Mouse (Mus musculus) kidney, adult 11 months (tissue): ENCODE data around the gene Prss46.

Experiments used
- DNase-seq: peaks from one replicate; pipeline ENCODE4 v3.0.0; 2022

Prss46 gene

DNA sequence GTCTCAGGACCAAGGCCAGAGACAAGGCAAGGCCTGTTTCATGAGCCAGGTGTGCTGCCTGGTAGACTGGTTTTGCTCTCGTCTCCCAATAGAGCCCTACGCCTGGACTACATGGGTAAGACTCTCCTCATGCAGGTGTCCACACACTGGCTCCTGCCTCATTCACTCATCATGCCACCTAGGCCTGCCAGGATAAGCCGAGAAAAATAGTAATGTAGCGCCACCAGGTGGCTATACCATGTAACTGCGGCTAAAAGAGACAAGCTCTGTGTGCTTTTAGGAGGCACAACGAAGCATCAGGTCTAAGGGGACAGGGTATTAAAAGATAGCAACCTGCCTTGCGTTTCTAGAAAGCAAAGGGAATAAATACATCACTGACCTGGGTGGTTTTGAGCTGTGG, 26.7 kb downstream of the Prss46 start:
- no peak for DNase-seq

DNA sequence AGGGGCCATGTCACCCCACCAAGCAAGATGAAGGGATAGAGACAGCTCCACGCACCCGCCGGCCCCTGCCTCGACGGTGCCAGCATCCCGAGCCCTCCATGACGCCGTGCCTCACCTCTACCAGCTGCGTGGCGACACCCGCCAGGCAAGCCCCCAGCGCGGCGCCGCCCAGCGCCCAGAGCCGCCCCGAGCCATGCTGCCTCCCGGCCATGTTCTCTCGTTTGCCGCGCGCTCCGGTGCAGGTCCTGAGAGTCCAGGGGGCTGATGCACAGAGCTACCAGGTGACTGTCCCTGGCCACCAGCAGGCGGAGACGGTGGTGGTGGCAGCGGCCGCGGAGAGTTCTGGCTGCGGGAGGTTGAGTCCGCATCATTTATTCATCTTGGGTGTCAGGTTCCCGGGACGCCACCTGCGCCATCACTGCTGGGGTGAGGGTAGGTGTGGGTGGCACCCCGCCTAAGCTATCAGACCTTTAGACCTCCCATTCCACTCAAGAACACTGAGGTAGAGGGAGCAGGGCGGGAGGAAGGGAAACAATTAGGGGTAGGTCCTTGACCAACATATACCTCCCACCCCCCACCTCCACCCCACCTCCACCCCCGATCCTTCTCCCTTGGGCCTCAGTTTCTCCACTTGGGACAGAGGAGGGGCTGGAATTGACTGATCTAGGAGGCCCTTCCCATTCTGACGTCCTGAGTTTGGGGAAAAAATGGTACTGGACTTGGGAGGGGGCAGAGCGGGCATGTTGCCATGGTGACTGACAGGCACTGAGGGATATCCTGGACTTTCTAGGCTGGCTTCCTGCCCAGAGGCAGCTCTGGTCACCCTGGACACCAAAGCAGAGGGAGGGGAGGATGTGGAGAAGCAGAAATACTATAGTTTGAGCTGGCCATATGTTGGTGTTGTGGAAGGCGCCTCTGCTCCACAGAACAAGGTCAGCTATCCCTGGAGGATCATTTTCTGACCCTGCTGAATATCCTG, 29.7 kb downstream of the Prss46 start:
- peak; percentile 58 for DNase-seq

GRCm38 (mm10) chr9:110874660-110875191, 30.4 kb downstream of the Prss46 start:
- DNase-seq: no peak

- peak; percentile 71 for DNase-seq
These were observed 31.0 kb downstream of the Prss46 start for GRCm38 (mm10) chr9:110875288-110875695.

DNA sequence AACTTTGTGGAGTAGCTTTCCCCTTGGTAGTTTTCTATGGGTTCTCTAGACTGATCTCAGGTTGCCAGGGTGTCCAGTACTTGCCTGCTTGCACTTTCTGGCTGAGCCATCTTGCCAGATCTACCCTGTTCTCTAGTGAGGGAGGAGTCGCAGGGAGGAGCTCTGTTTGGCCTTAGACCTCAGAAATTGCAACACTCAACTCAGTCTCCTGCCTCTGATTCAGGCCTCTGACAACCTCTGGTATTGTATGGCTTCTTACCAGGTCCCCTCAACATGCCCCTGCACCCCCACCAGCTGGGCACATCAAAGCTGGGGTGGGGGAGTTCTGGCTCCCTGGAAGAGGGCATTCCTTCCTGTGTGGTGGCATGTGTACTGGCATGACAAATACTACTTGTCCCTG, 33.0 kb downstream of the Prss46 start:
- no peak for DNase-seq

GRCm38 (mm10) chr9:110877888-110878287, 33.6 kb downstream of the Prss46 start:
- peak; percentile 80 for DNase-seq

- peak; percentile 80 for DNase-seq
These were observed 35.0 kb downstream of the Prss46 start, which contains the start of gene Als2cl for GRCm38 (mm10) chr9:110879191-110879920. Gene Als2cl, plus strand, starts transcription at chr9:110879870.

- DNase-seq: peak; percentile 91
These were observed 35.8 kb downstream of the Prss46 start, which contains the start of gene Tmie for GRCm38 (mm10) chr9:110879998-110880561. Gene Tmie, minus strand, starts transcription at chr9:110880113.

DNA sequence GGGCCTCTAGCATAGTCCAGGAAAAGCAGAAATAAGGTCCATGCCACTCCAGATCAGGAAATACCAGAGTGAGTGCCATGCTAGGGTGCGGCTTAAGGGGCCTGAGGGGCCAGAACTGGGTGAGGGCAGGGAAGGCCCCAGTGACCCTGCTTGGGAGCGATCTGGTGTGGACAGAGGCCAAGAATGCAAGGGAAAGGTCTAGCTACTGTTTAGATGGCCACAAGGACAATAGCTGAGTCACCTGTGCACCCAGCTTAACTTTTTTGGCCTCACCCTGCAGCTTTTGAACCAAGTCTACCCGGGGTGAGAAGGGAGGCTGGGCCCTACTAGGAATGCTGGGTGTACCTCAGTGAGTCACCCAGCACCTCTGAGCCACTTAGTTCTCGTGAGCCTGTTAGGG, 36.5 kb downstream of the Prss46 start:
- DNase-seq: peak; percentile 72

DNA sequence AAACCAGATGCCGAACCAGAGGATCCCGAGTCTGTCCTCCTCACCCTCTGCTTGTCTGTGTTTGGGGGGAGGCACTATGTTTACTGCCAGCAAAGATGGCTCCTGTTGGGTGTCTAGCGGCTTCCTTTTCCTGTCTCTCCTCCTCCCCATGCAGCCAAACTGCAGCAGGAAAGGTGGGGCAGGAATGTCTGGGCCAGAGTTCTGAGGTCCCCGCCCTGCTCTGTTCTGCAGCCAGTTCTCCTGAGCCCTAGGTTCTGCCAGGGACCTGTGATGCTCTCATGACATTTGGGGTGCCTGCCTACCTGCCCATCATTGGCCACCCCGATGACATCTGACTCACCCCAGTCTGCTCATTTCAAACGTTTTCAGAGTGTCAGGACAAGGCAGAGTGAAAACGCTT, 37.6 kb downstream of the Prss46 start:
- DNase-seq: peak; percentile 63

- no peak for DNase-seq
These were observed 43.3 kb downstream of the Prss46 start for GRCm38 (mm10) chr9:110887388-110888303.

GRCm38 (mm10) chr9:110888935-110889334, 44.6 kb downstream of the Prss46 start:
- no peak for DNase-seq

- peak; percentile 67 for DNase-seq
These were observed 45.9 kb downstream of the Prss46 start for GRCm38 (mm10) chr9:110890026-110890783.

GRCm38 (mm10) chr9:110891077-110891828, 46.9 kb downstream of the Prss46 start:
- DNase-seq: no peak

DNA sequence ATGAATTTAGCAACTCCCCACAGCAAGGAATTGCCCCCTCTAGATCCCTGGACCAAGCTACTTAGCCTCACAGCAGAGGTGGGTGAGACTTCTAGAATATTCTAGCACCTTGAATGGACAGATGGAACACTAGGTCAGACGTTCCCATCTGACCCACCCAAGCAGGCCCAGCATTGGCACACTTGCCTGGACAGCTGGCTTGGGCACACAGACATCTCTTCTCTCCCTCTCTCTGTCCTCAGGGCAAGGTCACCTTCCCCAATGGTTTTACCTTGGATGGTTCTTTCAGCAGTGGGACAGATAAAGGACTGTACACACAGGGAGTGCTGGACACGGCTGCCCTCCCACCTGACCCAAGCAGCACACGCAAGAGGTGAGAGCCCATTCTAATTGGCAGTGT, 48.2 kb downstream of the Prss46 start:
- no peak for DNase-seq

DNA sequence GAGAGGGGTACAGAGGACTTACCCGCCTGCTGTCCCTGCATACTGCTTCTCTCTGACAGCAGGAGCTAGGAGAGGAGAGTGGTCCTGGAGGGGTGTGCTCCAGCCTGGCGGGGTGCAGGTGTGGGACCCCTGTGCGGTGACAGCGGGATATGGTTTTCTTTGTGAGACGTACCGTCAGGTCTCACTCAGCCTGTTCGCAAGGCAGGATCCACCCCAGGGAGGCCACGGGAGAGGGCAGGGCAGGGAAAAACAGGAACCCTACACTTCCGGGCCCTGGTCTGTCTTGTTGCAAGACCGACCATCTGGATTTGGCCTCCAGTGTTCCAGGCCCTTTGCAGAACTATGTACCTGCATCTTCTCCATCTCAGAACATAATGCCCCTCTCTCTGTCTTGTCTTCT, 49.1 kb downstream of the Prss46 start:
- DNase-seq: no peak

GRCm38 (mm10) chr9:110895507-110895906, 51.2 kb downstream of the Prss46 start:
- no peak for DNase-seq

DNA sequence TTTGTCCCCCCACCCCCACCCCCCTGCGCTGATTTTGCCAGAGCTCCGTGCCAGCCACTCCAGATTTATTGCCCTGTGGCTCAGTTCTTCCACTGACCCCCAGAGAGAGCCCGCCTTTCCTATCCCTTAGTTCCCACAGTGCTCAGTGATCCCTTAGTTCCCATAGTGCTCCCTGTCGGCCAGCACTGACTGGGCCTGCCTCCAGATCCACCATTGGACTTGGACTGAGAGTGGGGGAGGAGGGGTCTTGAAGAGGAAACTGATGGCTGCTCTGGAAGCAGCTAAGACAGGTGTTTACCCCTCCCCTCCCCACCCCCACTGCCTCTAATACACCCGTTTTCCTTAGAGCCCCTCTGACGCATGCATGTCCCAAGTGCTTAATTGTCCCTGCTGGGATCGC, 51.7 kb downstream of the Prss46 start:
- DNase-seq: no peak

DNA sequence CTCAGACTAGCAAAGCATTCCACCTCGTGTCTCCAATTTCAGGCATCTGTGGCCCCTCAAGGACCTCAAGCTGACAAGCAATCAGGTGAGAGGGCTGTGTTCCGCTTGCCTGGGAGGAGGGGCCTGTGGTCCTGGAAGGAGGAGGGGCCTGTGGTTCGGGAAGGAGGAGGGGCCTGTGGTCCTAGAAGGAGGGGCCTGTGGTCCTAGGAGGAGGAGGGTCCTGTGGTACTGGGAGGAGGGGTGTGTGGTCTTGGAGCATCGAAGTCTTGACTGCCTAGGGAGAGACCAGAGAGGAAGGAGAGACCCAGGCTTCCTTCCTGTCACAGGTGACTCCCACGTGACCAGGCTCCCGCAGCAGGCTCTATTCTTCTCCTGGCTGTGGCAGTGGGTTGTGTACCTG, 52.3 kb downstream of the Prss46 start:
- DNase-seq: no peak

GRCm38 (mm10) chr9:110899451-110900008, 55.2 kb downstream of the Prss46 start:
- no peak for DNase-seq
